Mouse (Mus musculus) ovary, adult 18-20 months (tissue): Measurements from ENCODE around the gene Rag1.

ENCODE experiments used
- DNase-seq: peaks from one replicate; pipeline ENCODE4 v3.0.0; 2022; ENCODE audit warnings: low spot score, mixed read lengths

The Rag1 gene

GRCm38 (mm10) chr2:101591356-101591755 lies 57.9 kb downstream of the Rag1 start:
- DNase-seq = no peak
